Mouse (Mus musculus): Measurements from ENCODE around the gene Pde4b. TPM values are rescaled to one million over a fixed set of nuclear protein-coding genes. Genes with fewer than 3 reads are reported as not detected.

Gene Pde4b
- polyA plus RNA-seq, 1 experiment: 14.3 TPM

DNA sequence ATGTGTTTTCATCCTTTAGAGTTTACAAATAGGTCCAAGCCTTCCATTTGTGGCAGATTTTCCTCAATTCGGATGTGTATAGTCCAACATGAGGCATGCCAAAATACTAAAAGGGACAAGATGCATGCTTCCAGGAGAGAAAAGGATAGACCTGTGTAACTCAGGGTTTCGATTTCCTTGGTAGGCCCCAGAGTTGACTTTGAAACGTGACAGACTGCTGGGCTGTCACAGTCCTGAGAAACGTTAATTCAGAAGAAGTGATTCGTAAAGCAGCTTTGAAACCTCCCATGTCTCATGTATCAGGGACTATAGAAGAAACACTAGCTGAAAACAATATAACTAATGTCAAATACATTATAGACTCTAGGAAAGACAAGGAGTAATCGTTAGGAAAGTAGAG, 495.6 kb downstream of the Pde4b start:
- 77% methylated on average over 6 of the region's 6 CpGs for WGBS
- H3K4me1 ChIP-seq (ENCODE audit: control insufficient read depth, insufficient read depth, insufficient read length): peaks cover 16% of the 10 kb centered on the region
- H3K4me3 ChIP-seq (ENCODE audit: extremely low read depth, insufficient read depth, insufficient read length): no peak overlapping the region
- H3K36me3 ChIP-seq (ENCODE audit: control insufficient read depth, insufficient read depth, low read length): peaks cover 10% of the 10 kb centered on the region
- TF ChIP-seq POLR2A (IDR thresholded peaks at IDR 0.05; ENCODE audit: low read depth, low read length) (no peak), CTCF (IDR thresholded peaks at IDR 0.05; ENCODE audit: extremely low read depth, insufficient read depth, insufficient read length, insufficient replicate concordance) (no peak)
- no peak overlapping the region for H3K27ac ChIP-seq (ENCODE audit: insufficient read depth, low read length)
- no peak for DNase-seq (ENCODE audit: low read depth in 1 of 2, low spot score in 2 of 2)
- no peaks in the 10 kb centered on the region for H3K27me3 ChIP-seq (ENCODE audit: control insufficient read depth, insufficient read depth, low read length)

DNA sequence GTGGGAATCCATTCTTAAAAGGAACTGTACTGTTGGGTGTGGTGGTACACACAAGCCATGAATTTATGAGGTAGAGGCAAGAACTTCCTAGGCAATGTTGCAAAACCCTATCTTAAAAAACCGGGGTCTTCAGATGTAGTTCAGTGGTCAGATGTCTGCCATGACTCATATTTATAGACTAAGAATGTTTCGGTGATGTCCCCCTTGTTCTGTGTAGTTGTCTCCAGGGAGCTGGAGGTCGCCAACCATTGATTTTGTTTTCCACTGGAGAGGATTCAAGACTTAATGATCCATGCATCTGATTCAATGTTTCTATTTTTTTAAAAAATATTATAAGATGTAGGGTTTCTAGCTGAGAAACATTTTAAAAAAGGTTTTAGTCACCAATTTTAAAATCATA, 496.1 kb downstream of the Pde4b start:
- no peak overlapping the region for H3K27ac ChIP-seq (ENCODE audit: insufficient read depth, low read length)
- peaks cover 10% of the 10 kb centered on the region for H3K36me3 ChIP-seq (ENCODE audit: control insufficient read depth, insufficient read depth, low read length)
- H3K4me1 ChIP-seq (ENCODE audit: control insufficient read depth, insufficient read depth, insufficient read length): peaks cover 17% of the 10 kb centered on the region
- TF ChIP-seq POLR2A (IDR thresholded peaks at IDR 0.05; ENCODE audit: low read depth, low read length) (no peak), CTCF (IDR thresholded peaks at IDR 0.05; ENCODE audit: extremely low read depth, insufficient read depth, insufficient read length, insufficient replicate concordance) (no peak)
- no peak overlapping the region for H3K4me3 ChIP-seq (ENCODE audit: extremely low read depth, insufficient read depth, insufficient read length)
- H3K27me3 ChIP-seq (ENCODE audit: control insufficient read depth, insufficient read depth, low read length): no peaks in the 10 kb centered on the region
- WGBS: 46% methylated on average over 3 of the region's 3 CpGs
- DNase-seq (ENCODE audit: low read depth in 1 of 2, low spot score in 2 of 2): no peak

- 64% methylated on average over 6 of the region's 6 CpGs for WGBS
- Histone ChIP-seq H3K4me3 (ENCODE audit: extremely low read depth, insufficient read depth, insufficient read length) (no peak overlapping the region), H3K36me3 (ENCODE audit: control insufficient read depth, insufficient read depth, low read length) (peaks cover 12% of the 10 kb centered on the region), H3K27ac (ENCODE audit: insufficient read depth, low read length) (no peak overlapping the region), H3K27me3 (ENCODE audit: control insufficient read depth, insufficient read depth, low read length) (no peaks in the 10 kb centered on the region), H3K4me1 (ENCODE audit: control insufficient read depth, insufficient read depth, insufficient read length) (peaks cover 15% of the 10 kb centered on the region)
- TF ChIP-seq POLR2A (IDR thresholded peaks at IDR 0.05; ENCODE audit: low read depth, low read length): no peak
- no peak for TF ChIP-seq CTCF (IDR thresholded peaks at IDR 0.05; ENCODE audit: extremely low read depth, insufficient read depth, insufficient read length, insufficient replicate concordance)
- DNase-seq (ENCODE audit: low read depth in 1 of 2, low spot score in 2 of 2): no peak
Measured at GRCm38 (mm10) chr4:102584601-102585265, 497.4 kb downstream of the Pde4b start.

DNA sequence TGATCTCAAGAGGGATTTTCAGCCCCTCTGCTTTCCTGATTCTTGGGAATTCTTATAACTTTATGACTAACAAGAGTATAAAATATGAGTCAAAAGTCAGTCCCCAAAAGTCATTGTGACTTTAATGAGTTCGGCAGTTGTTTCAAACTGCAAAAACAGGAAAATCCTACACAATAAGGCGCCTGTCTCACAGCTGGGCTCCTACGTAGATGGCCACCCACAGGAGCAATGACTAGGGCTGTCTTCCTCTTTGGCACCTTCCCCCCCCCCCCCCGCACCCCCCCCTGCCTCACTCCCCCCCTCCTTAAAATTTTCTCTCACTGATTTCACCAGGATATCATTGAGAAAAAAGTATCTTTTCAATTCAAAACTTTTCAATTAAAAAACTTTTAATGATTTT, 498.2 kb downstream of the Pde4b start:
- Histone ChIP-seq H3K27me3 (ENCODE audit: control insufficient read depth, insufficient read depth, low read length) (no peaks in the 10 kb centered on the region), H3K36me3 (ENCODE audit: control insufficient read depth, insufficient read depth, low read length) (peaks cover 12% of the 10 kb centered on the region), H3K27ac (ENCODE audit: insufficient read depth, low read length) (no peak overlapping the region), H3K4me1 (ENCODE audit: control insufficient read depth, insufficient read depth, insufficient read length) (peaks cover 15% of the 10 kb centered on the region), H3K4me3 (ENCODE audit: extremely low read depth, insufficient read depth, insufficient read length) (no peak overlapping the region)
- DNase-seq (ENCODE audit: low read depth in 1 of 2, low spot score in 2 of 2): no peak
- TF ChIP-seq CTCF (IDR thresholded peaks at IDR 0.05; ENCODE audit: extremely low read depth, insufficient read depth, insufficient read length, insufficient replicate concordance) (no peak), POLR2A (IDR thresholded peaks at IDR 0.05; ENCODE audit: low read depth, low read length) (no peak)
- WGBS: 35% methylated on average over 3 of the region's 4 CpGs

DNA sequence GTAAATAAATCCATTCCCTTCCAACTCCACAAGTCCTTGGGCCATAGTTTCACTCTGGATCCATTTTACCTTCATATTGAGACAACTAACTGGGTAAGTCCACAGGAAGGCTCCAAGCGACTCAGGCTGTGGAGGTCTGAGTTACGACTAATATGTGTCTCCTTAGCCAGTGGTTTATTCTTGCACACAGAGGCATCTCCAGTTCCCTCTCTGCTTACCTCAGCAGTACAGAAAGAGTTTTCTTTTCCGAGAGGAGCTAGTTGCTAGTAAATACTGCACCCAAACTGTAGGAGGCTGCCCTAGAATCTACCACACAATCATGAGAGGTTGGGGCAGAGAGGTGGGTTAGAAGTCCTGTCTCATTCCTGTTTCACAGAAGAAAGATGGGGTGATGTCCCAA, 499.4 kb downstream of the Pde4b start:
- H3K4me1 ChIP-seq (ENCODE audit: control insufficient read depth, insufficient read depth, insufficient read length): peaks cover 15% of the 10 kb centered on the region
- H3K36me3 ChIP-seq (ENCODE audit: control insufficient read depth, insufficient read depth, low read length): peaks cover 16% of the 10 kb centered on the region
- no peak overlapping the region for H3K27ac ChIP-seq (ENCODE audit: insufficient read depth, low read length)
- TF ChIP-seq CTCF (IDR thresholded peaks at IDR 0.05; ENCODE audit: extremely low read depth, insufficient read depth, insufficient read length, insufficient replicate concordance) (no peak), POLR2A (IDR thresholded peaks at IDR 0.05; ENCODE audit: low read depth, low read length) (no peak)
- no peak overlapping the region for H3K4me3 ChIP-seq (ENCODE audit: extremely low read depth, insufficient read depth, insufficient read length)
- DNase-seq (ENCODE audit: low read depth in 1 of 2, low spot score in 2 of 2): no peak
- H3K27me3 ChIP-seq (ENCODE audit: control insufficient read depth, insufficient read depth, low read length): no peaks in the 10 kb centered on the region
- 87% methylated on average over 3 of the region's 3 CpGs for WGBS

- TF ChIP-seq POLR2A (IDR thresholded peaks at IDR 0.05; ENCODE audit: low read depth, low read length) (no peak), CTCF (IDR thresholded peaks at IDR 0.05; ENCODE audit: extremely low read depth, insufficient read depth, insufficient read length, insufficient replicate concordance) (no peak)
- H3K36me3 ChIP-seq (ENCODE audit: control insufficient read depth, insufficient read depth, low read length): peaks cover 24% of the 10 kb centered on the region
- no peak for DNase-seq (ENCODE audit: low read depth in 1 of 2, low spot score in 2 of 2)
- 71% methylated on average over 12 of the region's 12 CpGs for WGBS
- no peak overlapping the region for H3K4me3 ChIP-seq (ENCODE audit: extremely low read depth, insufficient read depth, insufficient read length)
- no peak overlapping the region for H3K27ac ChIP-seq (ENCODE audit: insufficient read depth, low read length)
- no peaks in the 10 kb centered on the region for H3K27me3 ChIP-seq (ENCODE audit: control insufficient read depth, insufficient read depth, low read length)
- peaks cover 15% of the 10 kb centered on the region for H3K4me1 ChIP-seq (ENCODE audit: control insufficient read depth, insufficient read depth, insufficient read length)
Measured at GRCm38 (mm10) chr4:102588668-102589455, 501.5 kb downstream of the Pde4b start.

All from spleen, adult 2 months (tissue).